Mouse (Mus musculus) limb, embryonic 15.5 days (tissue): ENCODE measurements around the gene Abhd16b. TPM values are rescaled to one million over a fixed set of nuclear protein-coding genes. Genes with fewer than 3 reads are reported as not detected.

Experiments used
- ATAC-seq: fragments of 200-750 bp; cut with Nextera tagmentation; 2 replicates; pipeline ENCODE4 v1.8.0; 2017; ENCODE audit warnings: low read depth, moderate TSS enrichment; ENCODE audit not compliant: insufficient number of reproducible peaks, low FRiP score, low TSS enrichment
- H3K27ac ChIP-seq: fragments of 300-500 bp; sonication (generic); 2 replicates; pipeline ENCODE4 v1.5.1; 2015; ENCODE audit warnings: moderate library complexity, mild to moderate bottlenecking, inconsistent platforms
- H3K27me3 ChIP-seq: fragments of 300-500 bp; sonication (generic); 2 replicates; pipeline ENCODE4 v1.6.1; 2015; ENCODE audit warnings: inconsistent platforms
- H3K36me3 ChIP-seq: fragments of 300-500 bp; sonication (generic); 2 replicates; pipeline ENCODE4 v1.6.1; 2015; ENCODE audit warnings: inconsistent platforms
- H3K4me1 ChIP-seq: fragments of 300-500 bp; sonication (generic); 2 replicates; pipeline ENCODE4 v1.6.1; 2015; ENCODE audit warnings: inconsistent platforms
- H3K4me2 ChIP-seq: fragments of 300-500 bp; sonication (generic); 2 replicates; pipeline ENCODE4 v1.6.1; 2015; ENCODE audit warnings: mild to moderate bottlenecking, inconsistent platforms
- H3K4me3 ChIP-seq: fragments of 300-500 bp; sonication (generic); 2 replicates; pipeline ENCODE4 v1.5.1; 2015; ENCODE audit warnings: mild to moderate bottlenecking, inconsistent platforms
- H3K9ac ChIP-seq: fragments of 300-500 bp; sonication (generic); 2 replicates; pipeline ENCODE4 v1.6.1; 2015; ENCODE audit warnings: inconsistent platforms
- H3K9me3 ChIP-seq: fragments of 300-500 bp; sonication (generic); 2 replicates; pipeline ENCODE4 v1.6.1; 2016; ENCODE audit warnings: inconsistent platforms
- WGBS: fragments of 180-500 bp; shearing (Covaris S2); methylation state at CpG from one replicate; pipeline ENCODE4 v1.1.7; 2015; 5-methylcytosine and 5-hydroxymethylcytosine counted together
- polyA plus RNA-seq: library from polyadenylated mRNA; unstranded; fragments of >200 nt; fragmentation: Nextera tagmentation; extraction: Ambion mirVana; gene quantifications from 2 replicates; pipeline ENCODE4 v1.2.1, GENCODE M21; 2015

Abhd16b gene
- polyA plus RNA-seq, 1 experiment from 2014 or later = 0.13 TPM

DNA sequence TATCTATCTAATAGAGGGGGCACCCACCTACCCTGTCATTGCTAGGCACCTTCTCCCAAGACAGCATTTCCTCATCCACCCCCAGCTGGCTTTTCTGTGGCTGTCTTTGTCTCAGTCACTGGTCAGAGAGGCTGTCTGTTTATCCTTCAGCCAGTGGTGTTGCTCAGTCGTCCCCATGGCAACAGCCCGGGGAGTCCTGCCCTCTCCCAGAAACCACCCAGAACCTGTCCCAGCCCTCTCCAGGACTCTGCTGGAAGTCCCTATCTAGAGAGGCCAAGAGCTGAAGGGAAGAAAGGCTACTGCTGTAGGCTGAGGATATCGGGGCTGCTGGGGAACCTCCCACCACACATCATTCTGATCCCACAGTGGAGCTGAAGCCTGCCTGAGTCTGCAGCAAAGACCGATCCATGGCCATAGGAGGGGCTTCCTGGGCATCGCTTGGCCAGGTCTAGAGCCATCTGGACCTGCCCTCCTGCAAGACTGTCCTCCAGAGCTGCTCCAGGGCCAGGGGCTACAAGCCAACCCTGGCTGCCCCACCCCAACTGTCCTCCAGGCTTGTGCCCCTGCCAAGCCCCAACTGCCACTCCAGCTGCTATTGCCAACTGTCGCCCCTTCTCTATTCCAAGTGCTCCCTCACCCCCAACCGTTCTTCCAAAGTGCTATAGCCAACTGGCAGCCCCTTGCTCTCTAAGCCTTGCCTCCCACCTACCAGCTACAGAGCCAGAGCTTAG, 29.8 kb upstream of the Abhd16b start:
- no peak overlapping the region for H3K4me3 ChIP-seq
- H3K36me3 ChIP-seq = no peaks in the 10 kb centered on the region
- H3K27me3 ChIP-seq = peaks cover 56% of the 10 kb centered on the region
- no peak for ATAC-seq
- H3K9me3 ChIP-seq = no peaks in the 10 kb centered on the region
- H3K4me2 ChIP-seq = no peak overlapping the region
- no peak overlapping the region for H3K9ac ChIP-seq
- no peak overlapping the region for H3K27ac ChIP-seq
- WGBS = 41% methylated on average over 7 of the region's 7 CpGs
- H3K4me1 ChIP-seq = peaks cover 23% of the 10 kb centered on the region

DNA sequence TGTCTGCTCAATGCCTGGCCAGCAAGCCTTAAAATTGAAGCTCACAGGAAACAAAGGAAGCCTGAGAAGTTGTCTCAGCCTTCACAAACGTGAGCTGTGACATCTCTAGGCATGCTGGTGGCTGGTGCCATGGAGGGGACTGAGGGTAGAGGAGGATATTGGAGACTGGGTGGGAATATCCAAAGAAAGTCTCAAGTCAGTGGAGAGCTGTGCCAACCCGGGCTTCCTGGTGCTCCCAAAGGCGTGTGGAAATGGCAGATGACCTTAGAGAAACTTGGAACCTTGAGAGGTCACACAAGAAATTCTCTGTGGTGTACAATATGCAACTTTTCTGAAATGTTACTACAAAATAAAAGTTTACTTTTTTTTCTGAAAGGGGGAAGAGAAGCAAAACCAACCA, 27.6 kb upstream of the Abhd16b start:
- H3K36me3 ChIP-seq = no peaks in the 10 kb centered on the region
- WGBS = 50% methylated on average over 3 of the region's 3 CpGs

DNA sequence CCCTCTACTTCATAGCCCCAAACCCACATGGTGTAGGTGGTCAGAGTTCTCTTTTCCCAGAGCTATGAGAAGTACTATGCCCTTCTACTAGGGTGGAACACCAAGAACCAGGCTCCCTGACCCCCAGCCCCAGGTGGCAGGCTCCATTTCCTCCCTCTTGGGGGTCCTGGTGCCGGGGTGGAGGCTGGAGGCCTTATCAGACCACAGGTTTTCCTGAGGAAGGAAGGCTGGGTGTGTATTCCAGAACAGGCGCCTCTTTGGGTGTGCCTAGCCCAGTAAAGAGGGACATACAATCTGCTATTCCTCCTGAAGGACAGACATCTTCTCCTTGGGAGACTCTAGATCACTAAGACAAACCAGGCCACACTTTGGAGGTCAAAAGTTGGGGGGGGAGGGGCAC, 22.7 kb upstream of the Abhd16b start:
- ATAC-seq = no peak
- H3K9me3 ChIP-seq = no peaks in the 10 kb centered on the region
- H3K27me3 ChIP-seq = no peaks in the 10 kb centered on the region
- 80% methylated on average over 2 of the region's 2 CpGs for WGBS
- H3K4me2 ChIP-seq = no peak overlapping the region
- H3K4me3 ChIP-seq = no peak overlapping the region
- no peak overlapping the region for H3K27ac ChIP-seq
- H3K4me1 ChIP-seq = no peaks in the 10 kb centered on the region
- H3K36me3 ChIP-seq = no peaks in the 10 kb centered on the region
- no peak overlapping the region for H3K9ac ChIP-seq

More for the DNA sequence above, 27.6 kb upstream of the Abhd16b start:
- H3K27me3 ChIP-seq = peaks cover 36% of the 10 kb centered on the region
- H3K4me2 ChIP-seq = no peak overlapping the region
- no peak overlapping the region for H3K9ac ChIP-seq
- H3K4me3 ChIP-seq = no peak overlapping the region
- no peaks in the 10 kb centered on the region for H3K9me3 ChIP-seq
- peaks cover 4% of the 10 kb centered on the region for H3K4me1 ChIP-seq
- H3K27ac ChIP-seq = no peak overlapping the region
- no peak for ATAC-seq

DNA sequence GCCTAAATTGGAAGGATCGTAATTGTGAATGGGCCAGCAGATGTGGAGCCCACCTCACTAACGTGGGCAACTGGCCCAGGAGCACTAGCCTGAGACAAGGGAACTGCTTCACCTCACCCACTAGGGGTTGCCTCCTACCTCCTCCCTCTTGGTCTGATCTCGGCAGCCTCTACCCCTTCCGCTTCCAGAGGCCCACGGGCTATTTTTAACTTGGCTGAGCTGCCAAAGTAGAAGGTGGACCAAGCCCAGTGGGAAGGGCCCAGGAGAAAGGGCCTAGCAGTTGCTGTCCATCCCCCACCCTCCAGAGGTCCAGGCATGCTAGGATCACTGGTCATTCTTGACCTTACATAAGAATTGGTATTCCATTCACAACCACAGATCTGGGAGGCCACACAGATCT, 21.8 kb upstream of the Abhd16b start:
- Histone ChIP-seq H3K27ac (no peak overlapping the region), H3K36me3 (no peaks in the 10 kb centered on the region), H3K4me1 (no peaks in the 10 kb centered on the region), H3K4me3 (no peak overlapping the region), H3K27me3 (no peaks in the 10 kb centered on the region), H3K4me2 (no peak overlapping the region), H3K9ac (no peak overlapping the region), H3K9me3 (no peaks in the 10 kb centered on the region)
- WGBS = 35% methylated on average over 5 of the region's 5 CpGs
- no peak for ATAC-seq

DNA sequence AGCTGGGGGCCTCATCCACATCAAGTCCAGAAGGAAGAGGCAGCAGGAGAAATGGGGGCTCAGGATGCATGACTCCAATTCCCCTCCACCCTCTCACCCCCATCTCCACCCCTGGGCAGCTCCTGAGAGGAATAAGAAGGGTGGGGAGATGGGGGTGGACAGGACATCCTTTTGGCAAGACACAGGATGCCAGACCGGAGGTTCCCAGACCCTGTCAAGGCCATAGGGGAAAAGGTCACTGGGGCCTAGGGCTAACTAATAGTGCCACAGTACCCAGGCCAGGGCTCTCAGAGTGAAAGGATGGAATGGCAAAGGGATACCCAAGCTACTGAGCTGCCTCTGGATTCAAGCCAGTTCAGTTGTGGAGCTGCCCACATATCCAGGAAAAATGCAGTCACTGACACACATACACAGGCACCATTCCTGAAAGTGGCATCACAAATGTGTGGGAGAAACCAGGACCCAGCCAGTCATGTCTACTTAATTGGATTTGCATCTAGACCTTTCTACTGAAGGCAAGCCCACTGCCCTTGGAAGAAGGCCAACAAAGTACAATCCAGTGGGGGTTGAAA, 20.7 kb upstream of the Abhd16b start:
- Histone ChIP-seq H3K4me2 (no peak overlapping the region), H3K9me3 (no peaks in the 10 kb centered on the region), H3K4me1 (no peaks in the 10 kb centered on the region), H3K9ac (no peak overlapping the region), H3K27me3 (no peaks in the 10 kb centered on the region), H3K4me3 (no peak overlapping the region), H3K27ac (no peak overlapping the region), H3K36me3 (no peaks in the 10 kb centered on the region)
- no peak for ATAC-seq
- 82% methylated on average over 1 of the region's 1 CpGs for WGBS

DNA sequence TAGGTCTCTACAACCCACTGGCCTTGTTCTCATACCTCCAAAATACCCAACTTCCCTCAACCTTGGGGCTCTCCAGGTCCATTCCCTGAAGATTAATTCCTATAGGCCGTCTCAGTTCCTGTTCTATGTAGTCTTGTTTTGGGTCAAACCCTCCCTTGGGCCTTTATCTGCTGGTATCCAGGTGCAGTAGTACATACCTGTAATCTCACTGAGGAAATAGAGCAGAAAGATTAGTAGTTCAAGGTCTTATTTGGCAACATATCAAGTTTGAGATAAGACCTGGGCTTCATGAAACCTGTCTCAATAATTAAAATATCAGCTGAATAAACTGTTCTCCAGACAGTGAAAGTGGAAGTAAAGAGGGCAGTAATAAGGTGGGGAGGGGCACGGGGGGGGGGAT, 9.9 kb upstream of the Abhd16b start:
- Histone ChIP-seq H3K27ac (no peak overlapping the region), H3K36me3 (no peaks in the 10 kb centered on the region), H3K9me3 (no peaks in the 10 kb centered on the region), H3K27me3 (no peaks in the 10 kb centered on the region), H3K9ac (no peak overlapping the region), H3K4me2 (no peak overlapping the region), H3K4me3 (no peak overlapping the region), H3K4me1 (peaks cover 14% of the 10 kb centered on the region)
- 57% methylated on average over 2 of the region's 2 CpGs for WGBS
- ATAC-seq = no peak

DNA sequence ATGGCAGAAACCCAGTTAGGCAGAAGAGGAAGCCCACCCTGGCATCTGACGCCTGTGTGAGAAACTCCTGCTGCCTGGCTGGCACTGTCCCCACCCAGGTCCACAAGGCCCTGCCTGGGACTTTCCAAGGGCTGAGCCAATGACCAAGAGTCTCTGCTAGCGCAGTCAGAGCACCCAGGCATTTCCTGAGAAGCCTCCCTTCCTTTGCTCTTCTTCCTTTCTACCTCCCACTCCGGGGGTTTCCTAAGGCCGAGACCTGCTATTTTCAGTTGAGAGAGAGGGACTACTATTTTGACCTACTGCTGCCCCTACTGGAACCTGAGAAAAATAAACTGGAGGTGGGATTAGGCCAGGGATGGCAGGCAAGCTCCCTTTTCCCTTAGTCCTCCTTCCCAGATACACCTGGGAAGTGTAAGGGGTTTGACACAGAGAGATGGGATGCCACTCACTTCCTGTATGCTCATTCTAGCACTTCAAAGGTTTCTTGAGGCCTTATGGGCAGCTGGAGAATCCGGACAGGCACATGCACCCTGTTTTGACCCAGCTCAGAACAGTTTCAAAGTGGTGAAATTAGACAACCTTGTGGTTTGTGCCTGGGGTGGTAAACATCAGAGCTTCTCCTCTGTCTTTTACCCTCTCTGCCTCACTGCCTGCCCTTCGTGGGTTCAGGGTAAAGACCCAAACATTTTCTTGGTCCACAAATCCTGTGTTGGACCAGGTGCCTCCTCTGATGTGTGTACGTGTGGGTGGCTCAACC, 9.3 kb upstream of the Abhd16b start:
- H3K9ac ChIP-seq = no peak overlapping the region
- H3K27me3 ChIP-seq = no peaks in the 10 kb centered on the region
- no peaks in the 10 kb centered on the region for H3K9me3 ChIP-seq
- peaks cover 14% of the 10 kb centered on the region for H3K4me1 ChIP-seq
- no peak overlapping the region for H3K4me2 ChIP-seq
- H3K27ac ChIP-seq = no peak overlapping the region
- WGBS = 37% methylated on average over 7 of the region's 7 CpGs
- no peak overlapping the region for H3K4me3 ChIP-seq
- H3K36me3 ChIP-seq = no peaks in the 10 kb centered on the region
- no peak for ATAC-seq

DNA sequence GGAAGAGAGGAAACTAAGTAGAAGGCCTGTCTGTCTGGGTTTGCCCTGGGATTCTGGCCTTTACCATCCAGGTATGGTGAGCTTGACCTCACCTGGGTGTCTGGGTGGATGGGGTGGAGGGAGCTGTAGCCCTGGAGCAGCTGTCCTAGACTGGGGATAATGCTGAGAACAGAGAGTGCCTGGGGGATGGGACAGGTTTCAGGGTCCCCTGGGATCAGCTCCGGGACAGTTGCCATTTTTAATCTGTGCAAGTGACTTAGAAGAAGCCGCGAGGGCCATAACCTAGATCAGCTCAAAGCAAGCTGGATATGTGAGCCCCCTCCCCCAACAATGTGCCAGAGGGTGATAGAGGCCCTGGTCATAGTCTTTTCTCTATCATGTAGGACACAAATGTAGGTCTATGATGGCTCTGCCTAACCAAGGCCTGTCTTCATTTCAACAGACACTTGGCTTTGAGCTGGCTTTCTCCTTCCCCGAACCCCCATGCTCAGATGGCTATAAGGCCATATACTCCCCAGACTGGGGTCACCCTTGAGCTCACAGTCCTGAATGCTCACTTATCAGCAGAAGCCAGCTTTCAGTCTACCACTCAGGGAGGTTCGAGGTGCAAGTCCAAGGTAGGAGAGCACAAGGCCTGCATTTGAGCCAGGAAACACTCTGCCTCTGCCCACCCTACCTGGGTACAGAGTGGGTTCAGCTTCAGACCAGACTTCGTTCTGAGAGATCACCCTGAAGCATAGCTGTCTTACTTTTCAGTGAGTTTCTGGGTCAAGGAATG, 8.4 kb upstream of the Abhd16b start:
- peaks cover 14% of the 10 kb centered on the region for H3K4me1 ChIP-seq
- H3K9me3 ChIP-seq = no peaks in the 10 kb centered on the region
- H3K36me3 ChIP-seq = no peaks in the 10 kb centered on the region
- no peak overlapping the region for H3K4me3 ChIP-seq
- WGBS = 82% methylated on average over 6 of the region's 6 CpGs
- no peak overlapping the region for H3K27ac ChIP-seq
- H3K27me3 ChIP-seq = no peaks in the 10 kb centered on the region
- ATAC-seq = no peak
- no peak overlapping the region for H3K4me2 ChIP-seq
- no peak overlapping the region for H3K9ac ChIP-seq

DNA sequence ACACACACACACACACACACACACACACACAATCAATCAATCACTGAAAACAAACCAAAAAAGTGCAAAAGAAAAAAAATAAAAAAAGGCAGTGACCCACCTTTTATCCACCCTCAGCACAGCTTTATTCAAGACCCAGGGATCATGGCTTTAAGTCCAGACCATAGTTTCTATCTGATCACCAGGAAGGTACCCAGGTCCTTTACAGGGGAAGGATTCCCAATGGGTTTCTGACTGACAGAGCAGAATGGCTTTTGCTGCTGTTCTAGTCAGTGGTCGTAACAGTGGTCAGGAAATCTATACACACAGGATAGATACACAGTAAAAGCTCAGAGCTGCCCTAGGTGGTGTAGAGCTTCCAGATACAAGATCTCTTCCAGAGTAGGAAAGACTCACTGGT, 7.3 kb upstream of the Abhd16b start:
- ATAC-seq = no peak
- Histone ChIP-seq H3K36me3 (no peaks in the 10 kb centered on the region), H3K4me2 (no peak overlapping the region), H3K9me3 (no peaks in the 10 kb centered on the region), H3K9ac (no peak overlapping the region), H3K4me1 (peaks cover 14% of the 10 kb centered on the region), H3K27ac (no peak overlapping the region), H3K4me3 (no peak overlapping the region), H3K27me3 (no peaks in the 10 kb centered on the region)
- 8% methylated on average over 1 of the region's 1 CpGs for whole genome bisulfite sequencing

DNA sequence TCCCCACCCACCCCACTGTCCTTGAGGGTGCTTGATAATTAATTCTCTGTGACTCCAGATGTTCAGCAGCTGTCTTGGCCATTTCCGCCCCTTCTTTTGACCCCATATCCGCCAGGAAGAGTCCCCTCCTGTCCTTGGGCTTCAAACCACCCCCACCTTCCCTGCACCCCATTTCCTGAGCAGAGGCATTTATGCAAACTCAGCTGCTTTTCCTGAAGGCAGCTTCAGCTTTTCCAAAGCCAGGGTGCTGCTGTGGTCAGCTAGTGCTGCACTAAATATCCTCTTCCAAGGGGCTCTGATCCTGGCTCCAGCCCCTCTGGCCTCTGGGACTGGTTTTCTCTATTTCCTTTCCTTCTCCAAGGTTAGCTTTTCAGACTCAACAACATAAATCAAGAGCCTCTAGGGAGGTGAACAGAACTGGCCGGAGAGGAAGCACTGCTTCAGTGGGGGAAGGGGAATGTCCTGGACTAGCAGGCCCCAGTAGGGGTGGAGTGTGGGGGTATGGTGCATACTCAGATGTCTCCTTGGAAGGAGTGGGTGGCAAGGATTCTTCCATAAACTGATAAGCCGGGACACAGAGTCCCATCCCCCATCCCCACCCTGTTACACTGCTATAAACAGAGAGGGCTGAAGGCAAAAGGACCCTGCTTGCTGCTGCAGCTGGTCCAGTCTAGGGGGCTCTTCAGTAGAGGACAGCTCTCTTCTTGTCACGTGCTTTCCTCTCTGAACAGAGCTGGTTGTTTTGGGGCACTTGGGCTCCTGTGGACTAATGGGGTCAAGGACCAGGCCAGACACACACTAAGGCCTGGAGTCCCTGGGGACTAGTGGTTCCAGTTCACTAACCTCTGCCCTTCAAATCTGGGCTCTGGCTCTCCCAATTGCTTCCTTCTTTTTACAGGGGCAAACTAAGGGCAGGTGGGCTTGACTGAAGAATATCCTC, 5.4 kb upstream of the Abhd16b start:
- Histone ChIP-seq H3K4me1 (peaks cover 17% of the 10 kb centered on the region), H3K27me3 (no peaks in the 10 kb centered on the region), H3K9ac (no peak overlapping the region), H3K9me3 (no peaks in the 10 kb centered on the region), H3K27ac (peak overlapping the region; percentile 47), H3K36me3 (no peaks in the 10 kb centered on the region), H3K4me2 (no peak overlapping the region), H3K4me3 (no peak overlapping the region)
- 0 out of 2 replicates have a peak, but pooled peaks have one; percentile 47 for ATAC-seq
- WGBS = 21% methylated on average over 5 of the region's 5 CpGs
